Mouse (Mus musculus) lung, postnatal 0 days (tissue): ENCODE measurements at regions not wholly inside any gene's neighbourhood (a gene's known extent, or its start where the extent isn't known, plus 50 kb on each side); places are given as distances from the start of the nearest gene placed in this dataset.

Experiments used
- CTCF ChIP-seq: IDR thresholded peaks from 2 replicates; pipeline ENCODE4 v1.5.1; 2016; ENCODE audit warnings: antibody characterized with exemption, mild to moderate bottlenecking
- EP300 ChIP-seq: IDR thresholded peaks from 2 replicates; pipeline ENCODE4 v1.6.1; 2016; ENCODE audit warnings: antibody characterized with exemption, mild to moderate bottlenecking, control low read depth

DNA sequence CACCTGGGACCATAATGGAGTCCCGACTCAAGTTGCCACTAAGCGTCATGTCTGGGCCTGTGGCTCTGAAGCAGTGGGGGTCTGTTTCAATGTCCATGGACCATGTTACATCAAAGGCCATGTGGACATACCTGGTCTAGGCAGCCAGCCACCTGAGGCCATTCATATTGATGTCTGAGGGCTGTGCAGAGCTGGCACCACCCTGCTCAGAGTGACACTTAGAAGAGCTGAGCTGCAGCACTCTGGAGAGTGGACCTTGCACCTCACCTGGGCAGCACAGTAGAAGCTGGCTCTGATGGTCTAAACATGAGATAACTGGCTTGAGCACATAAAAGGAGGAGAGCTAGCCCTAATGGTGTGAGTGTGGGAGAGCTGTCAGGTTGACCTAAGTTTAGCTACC is 338.1 kb downstream of the Rps15a start:
- TF ChIP-seq CTCF (no peak), EP300 (no peak)
